Mouse (Mus musculus): ENCODE results near the gene Lcmt1. TPM values are rescaled to one million over a fixed set of nuclear protein-coding genes. Genes with fewer than 3 reads are reported as not detected.

The Lcmt1 gene
- total and polyA plus RNA-seq, 2 experiments from 2014 or later = 93.1 to 122 TPM

DNA sequence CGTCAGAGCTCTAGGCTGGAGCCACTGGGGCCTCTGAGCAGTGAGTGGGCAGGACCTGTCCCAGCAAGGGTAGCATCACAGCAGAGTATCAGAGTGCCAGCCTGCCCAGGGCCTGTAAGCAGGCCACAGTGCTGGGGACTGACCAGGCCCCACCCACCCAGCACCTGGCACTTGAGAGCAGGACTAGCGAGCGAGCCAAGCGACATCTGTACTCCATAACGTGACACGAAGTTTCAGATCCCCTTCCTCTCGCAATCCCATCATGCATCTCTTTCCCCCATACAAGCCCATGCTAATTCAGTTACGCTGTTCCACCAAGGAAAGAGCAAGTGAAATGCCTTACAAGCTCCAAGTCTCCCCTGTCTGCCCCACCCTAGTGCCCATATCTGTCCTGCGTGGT is 39.1 kb upstream of the Lcmt1 start:
- no peaks in the 10 kb centered on the region for H3K27me3 ChIP-seq (ENCODE audit: insufficient read depth, low read length)
- H3K9me3 ChIP-seq (ENCODE audit: low read length) = no peaks in the 10 kb centered on the region
- no peak overlapping the region for H3K4me3 ChIP-seq (ENCODE audit: low read depth, low read length)
- H3K4me2 ChIP-seq (ENCODE audit: low read depth) = no peak overlapping the region
- 0 out of 2 replicates have a peak, but pooled peaks cover 3% of the 10 kb centered on the region for H3K36me3 ChIP-seq (ENCODE audit: insufficient read depth)
- H3K9ac ChIP-seq = no peak overlapping the region
- 87% methylated on average over 9 of the region's 9 CpGs for WGBS
- no peak for TF ChIP-seq CTCF (IDR thresholded peaks at IDR 0.05; ENCODE audit: low read depth)
- no peaks in the 10 kb centered on the region for H3K4me1 ChIP-seq (ENCODE audit: insufficient read depth)
- no peak overlapping the region for H3K27ac ChIP-seq (ENCODE audit: low read depth, low read length)
- DNase-seq = no peak
- no peak for ATAC-seq

DNA sequence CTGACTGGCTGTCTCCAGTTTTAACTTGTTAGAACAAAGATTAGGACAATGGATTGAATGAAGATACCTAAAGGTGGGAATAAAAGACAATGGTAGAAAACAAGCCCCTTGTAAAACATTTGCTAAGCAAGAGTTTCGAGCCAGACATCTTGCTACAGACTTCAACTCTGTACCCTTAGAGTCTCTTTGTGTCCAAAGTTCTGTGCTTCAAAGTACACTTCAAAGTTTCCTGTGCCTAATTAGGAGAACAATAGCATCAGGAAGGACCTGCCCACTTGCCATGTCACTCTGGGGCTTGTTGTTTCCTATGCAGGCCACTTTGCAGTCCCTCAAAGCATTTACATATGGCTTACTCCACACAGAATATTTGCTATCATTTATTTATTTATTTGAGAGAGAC is 33.3 kb upstream of the Lcmt1 start:
- Histone ChIP-seq H3K4me3 (ENCODE audit: low read depth, low read length) (no peak overlapping the region), H3K9ac (no peak overlapping the region), H3K27me3 (ENCODE audit: insufficient read depth, low read length) (no peaks in the 10 kb centered on the region), H3K27ac (ENCODE audit: low read depth, low read length) (no peak overlapping the region), H3K4me1 (ENCODE audit: insufficient read depth) (peaks cover 6% of the 10 kb centered on the region; the same call in 1 of the 2 replicates), H3K4me2 (ENCODE audit: low read depth) (no peak overlapping the region), H3K36me3 (ENCODE audit: insufficient read depth) (no peaks in the 10 kb centered on the region), H3K9me3 (ENCODE audit: low read length) (no peaks in the 10 kb centered on the region)
- WGBS = 46% methylated on average over 1 of the region's 1 CpGs
- DNase-seq (no peak), ATAC-seq (no peak)
- TF ChIP-seq CTCF (IDR thresholded peaks at IDR 0.05; ENCODE audit: low read depth) = no peak

DNA sequence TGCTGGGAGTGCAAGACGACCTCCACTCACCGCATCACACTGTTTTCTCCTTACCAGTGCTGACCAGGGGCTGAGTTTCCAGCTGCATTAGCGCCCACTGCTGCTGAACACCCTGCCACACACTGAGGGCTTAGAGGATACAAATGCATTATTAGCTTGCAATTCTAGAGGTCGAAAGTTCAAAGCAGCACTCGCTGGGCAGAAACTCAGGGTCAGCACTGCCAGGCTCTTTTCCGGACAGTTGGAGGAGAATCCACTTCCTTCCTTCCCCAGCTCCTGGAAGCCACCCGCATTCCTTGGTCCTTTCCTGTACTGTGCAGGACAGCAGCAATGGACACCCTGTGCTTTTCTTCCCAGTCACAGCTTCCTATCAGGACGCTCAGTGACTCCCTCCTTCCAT is 31.2 kb upstream of the Lcmt1 start:
- no peak for TF ChIP-seq CTCF (IDR thresholded peaks at IDR 0.05; ENCODE audit: low read depth)
- no peak for ATAC-seq
- no peak for DNase-seq

DNA sequence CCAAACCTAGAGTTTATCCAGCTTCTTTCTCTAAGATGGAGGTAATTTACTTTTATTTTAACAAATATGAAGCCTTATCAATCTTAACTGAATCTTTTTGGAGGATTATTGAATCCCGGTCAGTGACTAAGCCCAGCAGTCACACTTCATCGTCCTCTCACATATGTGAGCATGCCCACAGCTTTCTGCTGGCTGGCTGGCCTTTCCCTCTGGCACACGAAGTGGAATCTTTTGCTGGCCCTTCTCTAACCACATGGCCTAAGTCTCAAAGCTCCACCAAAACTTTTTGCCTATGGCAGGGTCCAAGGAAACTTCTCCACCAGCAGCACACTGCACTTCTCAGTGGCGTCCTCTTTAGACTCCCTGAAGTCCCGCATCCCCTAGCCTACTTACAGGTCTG is 27.7 kb upstream of the Lcmt1 start:
- 46% methylated on average over 5 of the region's 5 CpGs for WGBS
- no peak for TF ChIP-seq CTCF (IDR thresholded peaks at IDR 0.05; ENCODE audit: low read depth)
- Histone ChIP-seq H3K27ac (ENCODE audit: low read depth, low read length) (no peak overlapping the region), H3K9ac (no peak overlapping the region), H3K4me2 (ENCODE audit: low read depth) (no peak overlapping the region), H3K4me1 (ENCODE audit: insufficient read depth) (peaks cover 6% of the 10 kb centered on the region; the same call in 1 of the 2 replicates), H3K36me3 (ENCODE audit: insufficient read depth) (no peaks in the 10 kb centered on the region), H3K27me3 (ENCODE audit: insufficient read depth, low read length) (no peaks in the 10 kb centered on the region), H3K4me3 (ENCODE audit: low read depth, low read length) (no peak overlapping the region), H3K9me3 (ENCODE audit: low read length) (no peaks in the 10 kb centered on the region)
- DNase-seq (no peak), ATAC-seq (no peak)

More for the DNA sequence above, 31.2 kb upstream of the Lcmt1 start:
- Histone ChIP-seq H3K9ac (no peak overlapping the region), H3K27ac (ENCODE audit: low read depth, low read length) (no peak overlapping the region), H3K36me3 (ENCODE audit: insufficient read depth) (no peaks in the 10 kb centered on the region), H3K4me1 (ENCODE audit: insufficient read depth) (peaks cover 6% of the 10 kb centered on the region; the same call in 1 of the 2 replicates), H3K4me3 (ENCODE audit: low read depth, low read length) (no peak overlapping the region), H3K9me3 (ENCODE audit: low read length) (no peaks in the 10 kb centered on the region), H3K4me2 (ENCODE audit: low read depth) (no peak overlapping the region), H3K27me3 (ENCODE audit: insufficient read depth, low read length) (no peaks in the 10 kb centered on the region)
- 71% methylated on average over 8 of the region's 8 CpGs for WGBS

DNA sequence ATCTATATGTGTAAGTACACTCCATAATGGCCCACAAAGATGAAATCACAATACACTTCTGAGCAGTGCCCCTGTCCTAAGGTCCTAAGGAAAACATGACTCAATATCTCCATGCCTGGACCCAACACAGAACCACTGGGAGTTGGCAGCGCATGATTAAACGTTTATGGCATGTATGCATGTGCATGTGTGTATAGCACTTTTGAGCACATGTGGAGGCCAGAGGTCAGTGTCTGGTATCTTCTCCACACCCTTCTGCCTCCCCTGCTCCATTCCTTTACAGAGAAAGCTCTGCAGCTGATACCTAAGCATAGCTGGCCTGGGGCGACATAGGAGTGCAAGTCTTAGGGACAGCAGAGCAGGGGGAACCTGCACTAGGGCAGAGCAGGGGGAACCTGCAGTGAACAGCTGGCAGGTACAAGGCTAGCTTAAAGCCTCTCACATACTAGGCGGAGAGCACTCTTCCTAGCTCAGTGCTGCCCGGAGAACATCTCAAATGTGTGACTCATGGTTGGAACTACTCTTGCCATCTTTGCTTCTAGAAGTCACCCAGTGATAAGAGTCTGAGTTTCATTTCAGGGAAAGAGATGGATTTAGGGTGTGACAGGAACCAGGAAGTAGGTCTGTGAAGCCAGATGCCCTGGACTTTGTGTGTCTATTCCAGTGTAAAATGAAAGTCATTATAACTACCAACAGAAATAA is 25.4 kb upstream of the Lcmt1 start:
- no peak overlapping the region for H3K4me2 ChIP-seq (ENCODE audit: low read depth)
- H3K27me3 ChIP-seq (ENCODE audit: insufficient read depth, low read length) = no peaks in the 10 kb centered on the region
- ATAC-seq (no peak), DNase-seq (no peak)
- H3K4me3 ChIP-seq (ENCODE audit: low read depth, low read length) = no peak overlapping the region
- H3K4me1 ChIP-seq (ENCODE audit: insufficient read depth) = peaks cover 6% of the 10 kb centered on the region; the same call in 1 of the 2 replicates
- 95% methylated on average over 5 of the region's 5 CpGs for WGBS
- no peak for TF ChIP-seq CTCF (IDR thresholded peaks at IDR 0.05; ENCODE audit: low read depth)
- no peak overlapping the region for H3K27ac ChIP-seq (ENCODE audit: low read depth, low read length)
- no peaks in the 10 kb centered on the region for H3K36me3 ChIP-seq (ENCODE audit: insufficient read depth)
- no peak overlapping the region for H3K9ac ChIP-seq
- no peaks in the 10 kb centered on the region for H3K9me3 ChIP-seq (ENCODE audit: low read length)

DNA sequence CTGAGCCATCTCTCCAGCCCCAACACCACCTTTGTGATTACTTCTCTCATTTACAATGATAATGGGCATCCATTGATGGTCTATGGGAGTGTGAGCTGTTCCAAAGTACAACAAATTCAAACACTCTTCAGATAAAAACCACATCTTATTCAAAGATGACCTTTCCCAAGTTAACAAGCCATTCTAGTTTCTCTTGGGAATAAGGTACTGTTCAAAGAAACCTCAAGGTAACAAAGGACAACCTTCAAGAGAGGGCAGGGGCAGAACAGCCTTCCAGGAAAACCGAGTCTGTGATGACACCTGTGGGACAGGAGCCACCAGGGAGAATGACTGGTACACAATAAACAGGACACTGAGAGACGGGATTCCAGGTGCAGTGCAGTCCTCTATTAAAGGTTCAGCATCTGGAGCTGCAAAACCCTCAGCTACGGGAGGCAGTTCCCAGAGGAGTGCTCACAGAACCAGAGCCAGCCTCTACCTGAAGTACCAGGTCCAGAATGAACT is 24.5 kb upstream of the Lcmt1 start:
- Histone ChIP-seq H3K4me2 (ENCODE audit: low read depth) (no peak overlapping the region), H3K9ac (no peak overlapping the region), H3K4me1 (ENCODE audit: insufficient read depth) (peaks cover 6% of the 10 kb centered on the region; the same call in 1 of the 2 replicates), H3K9me3 (ENCODE audit: low read length) (no peaks in the 10 kb centered on the region), H3K27ac (ENCODE audit: low read depth, low read length) (no peak overlapping the region), H3K27me3 (ENCODE audit: insufficient read depth, low read length) (no peaks in the 10 kb centered on the region), H3K4me3 (ENCODE audit: low read depth, low read length) (no peak overlapping the region), H3K36me3 (ENCODE audit: insufficient read depth) (no peaks in the 10 kb centered on the region)
- 82% methylated on average over 3 of the region's 3 CpGs for WGBS
- ATAC-seq = no peak
- DNase-seq = no peak
- TF ChIP-seq CTCF (IDR thresholded peaks at IDR 0.05; ENCODE audit: low read depth) = no peak

DNA sequence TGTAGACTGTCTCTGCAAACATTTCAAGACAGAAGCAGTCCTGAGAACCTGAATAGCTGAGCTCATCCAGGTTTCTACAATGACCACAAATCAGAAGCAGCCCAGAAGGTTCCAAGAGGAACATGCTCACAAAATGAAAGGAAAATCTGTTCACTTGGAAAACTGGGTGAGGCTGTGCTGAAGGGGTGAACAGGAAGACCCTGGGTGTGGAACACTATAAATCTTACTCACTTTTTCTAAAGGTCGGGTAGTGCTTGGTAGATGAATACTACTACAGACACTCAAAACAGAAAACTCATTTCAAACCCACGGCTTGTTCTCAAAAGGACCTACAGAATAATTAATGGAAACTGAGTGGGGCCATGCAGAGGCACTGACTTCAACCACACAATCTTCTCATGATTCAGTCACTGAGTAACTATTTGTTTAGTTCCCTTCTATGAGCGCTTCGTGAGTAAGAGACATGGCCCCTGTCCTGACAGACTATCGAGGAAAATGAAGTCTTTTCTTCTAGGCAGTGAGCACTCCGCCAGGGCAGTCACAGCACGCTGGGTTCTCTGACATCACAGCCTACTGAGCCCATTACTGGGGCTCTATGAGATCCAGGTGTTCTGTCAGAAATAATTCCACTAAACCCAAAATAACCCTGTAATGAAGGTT is 22.8 kb upstream of the Lcmt1 start:
- Histone ChIP-seq H3K27ac (ENCODE audit: low read depth, low read length) (no peak overlapping the region), H3K4me2 (ENCODE audit: low read depth) (no peak overlapping the region), H3K9ac (no peak overlapping the region), H3K4me1 (ENCODE audit: insufficient read depth) (no peaks in the 10 kb centered on the region), H3K27me3 (ENCODE audit: insufficient read depth, low read length) (no peaks in the 10 kb centered on the region), H3K36me3 (ENCODE audit: insufficient read depth) (no peaks in the 10 kb centered on the region), H3K4me3 (ENCODE audit: low read depth, low read length) (no peak overlapping the region), H3K9me3 (ENCODE audit: low read length) (no peaks in the 10 kb centered on the region)
- no peak for ATAC-seq
- TF ChIP-seq CTCF (IDR thresholded peaks at IDR 0.05; ENCODE audit: low read depth) = no peak
- no peak for DNase-seq
- WGBS = 85% methylated on average over 7 of the region's 7 CpGs
